Mouse (Mus musculus): ENCODE measurements around the gene Ube2k.

DNA sequence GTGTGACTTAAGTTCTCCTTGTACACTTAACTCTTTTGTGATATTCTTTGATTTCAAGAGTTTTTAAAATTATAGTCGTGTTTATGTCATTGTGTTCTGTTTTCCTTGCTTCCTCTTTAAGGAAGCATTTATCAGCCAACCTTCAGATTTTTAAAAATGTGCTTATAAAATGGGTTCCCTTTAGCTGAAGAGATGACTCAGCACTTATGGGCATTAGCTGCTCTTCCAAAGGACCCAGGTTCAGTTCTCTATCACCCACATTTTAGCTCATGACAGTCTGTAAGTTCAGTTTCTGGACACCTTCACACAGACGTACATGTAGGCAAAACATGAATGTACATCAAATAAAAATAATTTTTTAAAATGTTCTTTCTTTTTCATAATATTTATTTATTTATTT lies 55.4 kb downstream of the Ube2k start:
- no peak for TF ChIP-seq CTCF (IDR thresholded peaks at IDR 0.05)
- no peak for TF ChIP-seq EP300 (IDR thresholded peaks at IDR 0.05)
